ENCODE assay signal across 11 mouse cellular contexts in genomic region chr10:100865501-100866181, GRCm38 (mm10).
A peak's percentile ranks its signal among the peaks of the same experiment; 100 is the strongest.
DNase-seq lines count a peak whose midpoint lies in the region; ATAC-seq and TF ChIP-seq lines count a peak whose summit lies in the region.
"Had no signal": no experiment of that assay in that cellular context is flagged by ENCODE, and none has a peak within 500 bp of the region (broad histone marks: within the 10 kb centered on the region; RNA-seq: fewer than 3 reads in every experiment).

No protein-coding gene starts in this region.

- no peak overlapping the region for H3K4me3 ChIP-seq in hindbrain, embryonic 15.5 days
- H3K4me3 ChIP-seq in midbrain, embryonic 15.5 days = no peak overlapping the region
- no peak overlapping the region for H3K4me3 ChIP-seq in liver, postnatal 0 days (ENCODE audit: low read depth, low read length)
- H3K4me3 ChIP-seq in thymus, adult 2 months (ENCODE audit: control insufficient read depth, insufficient read depth, low read length) = no peak overlapping the region
- H3K4me3 ChIP-seq: heart, embryonic 13.5 days had no signal

- ATAC-seq in hindbrain, embryonic 15.5 days (ENCODE audit: low FRiP score, low read depth) = peak; percentile 88
- peak; percentile 98 for ATAC-seq in midbrain, embryonic 15.5 days (replicated peaks)
- ATAC-seq in liver, postnatal 0 days = no peak

- H3K36me3 ChIP-seq in hindbrain, embryonic 15.5 days = no peaks in the 10 kb centered on the region
- no peaks in the 10 kb centered on the region for H3K36me3 ChIP-seq in midbrain, embryonic 15.5 days (replicated peaks)
- H3K36me3 ChIP-seq in liver, postnatal 0 days (replicated peaks; ENCODE audit: insufficient read depth, low read length) = no peaks in the 10 kb centered on the region
- H3K36me3 ChIP-seq in thymus, adult 2 months (ENCODE audit: control insufficient read depth, insufficient read depth, low read length) = no peaks in the 10 kb centered on the region
- H3K36me3 ChIP-seq: heart, embryonic 13.5 days had no signal

- TF ChIP-seq CTCF in liver, postnatal 0 days (IDR thresholded peaks at IDR 0.05; ENCODE audit: low read depth) = no peak
- TF ChIP-seq CTCF in thymus, adult 2 months (IDR thresholded peaks at IDR 0.05; ENCODE audit: borderline replicate concordance, control insufficient read depth, extremely low read depth, insufficient read depth, low read length, poor library complexity) = no peak

- no peaks in the 10 kb centered on the region for H3K27me3 ChIP-seq in hindbrain, embryonic 15.5 days
- no peaks in the 10 kb centered on the region for H3K27me3 ChIP-seq in midbrain, embryonic 15.5 days (replicated peaks)
- H3K27me3 ChIP-seq in liver, postnatal 0 days (ENCODE audit: insufficient read depth, low read length) = no peaks in the 10 kb centered on the region
- H3K27me3 ChIP-seq in thymus, adult 2 months (ENCODE audit: control insufficient read depth, insufficient read depth, low read length) = no peaks in the 10 kb centered on the region
- H3K27me3 ChIP-seq: CH12.LX; heart, embryonic 13.5 days had no signal

- TF ChIP-seq EP300 in liver, postnatal 0 days (IDR thresholded peaks at IDR 0.05; ENCODE audit: low read depth) = no peak

- peak; percentile 42 for DNase-seq in ES-CJ7 (ENCODE audit: low read depth, low spot score)
- DNase-seq in embryo, embryonic 11.5 days (ENCODE audit: low read depth, low spot score) = peak; percentile 24
- no peak for DNase-seq in liver, postnatal 0 days
- no peak for DNase-seq in kidney, adult 18-20 months
- DNase-seq in natural killer cell, adult 2 months (ENCODE audit: low spot score in 2 of 2) = no peak
- DNase-seq in thymus, adult 2 months = no peak
- DNase-seq: adrenal gland, postnatal 36 days had no signal

- peak overlapping the region; percentile 34 for H3K4me2 ChIP-seq in hindbrain, embryonic 15.5 days
- peak overlapping the region; percentile 19; the same call in 1 of the 2 replicates for H3K4me2 ChIP-seq in midbrain, embryonic 15.5 days
- H3K4me2 ChIP-seq in liver, postnatal 0 days (ENCODE audit: low read depth, low read length) = no peak overlapping the region
- H3K4me2 ChIP-seq: heart, embryonic 13.5 days had no signal

- no peaks in the 10 kb centered on the region for H3K9me3 ChIP-seq in hindbrain, embryonic 15.5 days
- H3K9me3 ChIP-seq in midbrain, embryonic 15.5 days = no peaks in the 10 kb centered on the region
- no peaks in the 10 kb centered on the region for H3K9me3 ChIP-seq in liver, postnatal 0 days (ENCODE audit: low read length)
- H3K9me3 ChIP-seq: heart, embryonic 13.5 days had no signal

- H3K4me1 ChIP-seq in hindbrain, embryonic 15.5 days (replicated peaks) = peaks cover 7% of the 10 kb centered on the region; the same call in 1 of the 2 replicates
- H3K4me1 ChIP-seq in midbrain, embryonic 15.5 days = 0 out of 2 replicates have a peak, but pooled peaks cover 8% of the 10 kb centered on the region
- H3K4me1 ChIP-seq in liver, postnatal 0 days (ENCODE audit: insufficient read depth) = no peaks in the 10 kb centered on the region
- no peaks in the 10 kb centered on the region for H3K4me1 ChIP-seq in thymus, adult 2 months (replicated peaks; ENCODE audit: control insufficient read depth, insufficient read depth, low read length)
- H3K4me1 ChIP-seq: heart, embryonic 13.5 days had no signal

- WGBS in hindbrain, embryonic 15.5 days = 6% methylated on average over 6 of the region's 6 CpGs
- WGBS in midbrain, embryonic 15.5 days = 4% methylated on average over 6 of the region's 6 CpGs
- WGBS in liver, postnatal 0 days (ENCODE audit: insufficient replicate concordance) = 51% methylated on average over 6 of the region's 6 CpGs
- 69% methylated on average over 6 of the region's 6 CpGs for WGBS in thymus, adult 2 months

- H3K27ac ChIP-seq in hindbrain, embryonic 15.5 days (replicated peaks) = peak overlapping the region; percentile 48; the same call in 1 of the 2 replicates
- peak overlapping the region; percentile 43; the same call in 1 of the 2 replicates for H3K27ac ChIP-seq in midbrain, embryonic 15.5 days
- H3K27ac ChIP-seq in liver, postnatal 0 days (ENCODE audit: low read depth) = no peak overlapping the region
- no peak overlapping the region for H3K27ac ChIP-seq in thymus, adult 2 months (ENCODE audit: control insufficient read depth, insufficient read depth, low read length)
- H3K27ac ChIP-seq: heart, embryonic 13.5 days had no signal

- TF ChIP-seq POLR2A in thymus, adult 2 months (IDR thresholded peaks at IDR 0.05; ENCODE audit: control insufficient read depth, extremely low read depth, insufficient read depth, low read length, poor library complexity) = no peak

- H3K9ac ChIP-seq in hindbrain, embryonic 15.5 days = no peak overlapping the region
- no peak overlapping the region for H3K9ac ChIP-seq in midbrain, embryonic 15.5 days
- no peak overlapping the region for H3K9ac ChIP-seq in liver, postnatal 0 days (replicated peaks)
- H3K9ac ChIP-seq: heart, embryonic 13.5 days had no signal

Comparison
In these comparisons a context has a peak if more than half of its experiments do, and no peak if none do; other contexts are left out.
1. DNase-seq: peak in ES-CJ7 (single experiment) and embryo, embryonic 11.5 days (single experiment); none in liver, postnatal 0 days (single experiment), kidney, adult 18-20 months (single experiment), natural killer cell, adult 2 months (0 of 2) and thymus, adult 2 months (single experiment).
2. H3K27ac ChIP-seq: peak in hindbrain, embryonic 15.5 days (single experiment) and midbrain, embryonic 15.5 days (single experiment); none in liver, postnatal 0 days (single experiment) and thymus, adult 2 months (single experiment).